In genomic region chr1:97976072-97976471, GRCm38 (mm10) we compare ENCODE assay signal across 8 mouse cellular contexts.
DNase-seq lines count a peak whose midpoint lies in the region; ATAC-seq and TF ChIP-seq lines count a peak whose summit lies in the region.

No protein-coding gene starts in this region.

- no peak for DNase-seq in layer of hippocampus, adult 2 months (ENCODE audit: low spot score in 2 of 2)
- no peak for DNase-seq in layer of hippocampus, adult 8-10 months (ENCODE audit: low spot score in 2 of 2)
- DNase-seq in limb, embryonic 10.5 days (ENCODE audit: low spot score): no peak
- DNase-seq in retina, embryonic 14.5 days (ENCODE audit: low spot score): peak; percentile 48
- DNase-seq in right cerebral cortex, adult 18-20 months: no peak
- no peak for DNase-seq in testis, postnatal 14 days (ENCODE audit: low spot score)
- DNase-seq in frontal cortex, postnatal 36 days (ENCODE audit: low spot score in 2 of 2): no peak

- peak overlapping the region; percentile 83 for H3K4me2 ChIP-seq in forebrain, embryonic 15.5 days (replicated peaks)

- no peak for ATAC-seq in forebrain, embryonic 15.5 days (replicated peaks)

- H3K9ac ChIP-seq in forebrain, embryonic 15.5 days (replicated peaks): peak overlapping the region; percentile 85

- peaks cover 28% of the 10 kb centered on the region for H3K4me1 ChIP-seq in forebrain, embryonic 15.5 days
- peaks cover 5% of the 10 kb centered on the region for H3K4me1 ChIP-seq in limb, embryonic 10.5 days

- H3K4me3 ChIP-seq in layer of hippocampus, adult 2 months: peak overlapping the region; percentile 59
- H3K4me3 ChIP-seq in forebrain, embryonic 15.5 days: peak overlapping the region; percentile 67
- H3K4me3 ChIP-seq in limb, embryonic 10.5 days: peak overlapping the region; percentile 70

- WGBS in forebrain, embryonic 15.5 days: 50% methylated on average over 13 of the region's 13 CpGs
- WGBS in limb, embryonic 10.5 days: 75% methylated on average over 13 of the region's 13 CpGs

- H3K27me3 ChIP-seq in forebrain, embryonic 15.5 days: no peaks in the 10 kb centered on the region
- H3K27me3 ChIP-seq in limb, embryonic 10.5 days (ENCODE audit: low read depth, poor library complexity, severe bottlenecking): no peaks in the 10 kb centered on the region

- TF ChIP-seq CTCF in layer of hippocampus, adult 2 months (conservative IDR thresholded peaks at IDR 0.05): peak; percentile 70

- no peaks in the 10 kb centered on the region for H3K9me3 ChIP-seq in forebrain, embryonic 15.5 days
- no peaks in the 10 kb centered on the region for H3K9me3 ChIP-seq in limb, embryonic 10.5 days (replicated peaks)

- peak overlapping the region; percentile 98 for H3K27ac ChIP-seq in layer of hippocampus, adult 2 months
- H3K27ac ChIP-seq in forebrain, embryonic 15.5 days (replicated peaks): no peak overlapping the region; the same call in 1 of the 2 replicates
- H3K27ac ChIP-seq in limb, embryonic 10.5 days: no peak overlapping the region

- H3K36me3 ChIP-seq in forebrain, embryonic 15.5 days: no peaks in the 10 kb centered on the region
- no peaks in the 10 kb centered on the region for H3K36me3 ChIP-seq in limb, embryonic 10.5 days
